Mouse (Mus musculus) gastrocnemius, postnatal 25 days (tissue): ENCODE measurements around the gene Eme1. TPM values are rescaled to one million over a fixed set of nuclear protein-coding genes. Genes with fewer than 3 reads are reported as not detected.
A peak's percentile ranks its signal among the peaks of the same experiment; 100 is the strongest.

Experiments used
- DNase-seq: peaks from one replicate; pipeline ENCODE4 v3.0.0; 2022
- total RNA-seq, 2 experiments: library from RNA; stranded (reverse); gene quantifications; 1 replicate in 1 of 2; 2 replicates in 1 of 2; pipeline ENCODE4 v1.2.3; 2021

Gene Eme1
- total RNA-seq, 2 experiments from 2014 or later = 0.48 TPM; not detected in 1

GRCm38 (mm10) chr11:94598437-94599120, 55.2 kb downstream of the Eme1 start:
- no peak for DNase-seq

DNA sequence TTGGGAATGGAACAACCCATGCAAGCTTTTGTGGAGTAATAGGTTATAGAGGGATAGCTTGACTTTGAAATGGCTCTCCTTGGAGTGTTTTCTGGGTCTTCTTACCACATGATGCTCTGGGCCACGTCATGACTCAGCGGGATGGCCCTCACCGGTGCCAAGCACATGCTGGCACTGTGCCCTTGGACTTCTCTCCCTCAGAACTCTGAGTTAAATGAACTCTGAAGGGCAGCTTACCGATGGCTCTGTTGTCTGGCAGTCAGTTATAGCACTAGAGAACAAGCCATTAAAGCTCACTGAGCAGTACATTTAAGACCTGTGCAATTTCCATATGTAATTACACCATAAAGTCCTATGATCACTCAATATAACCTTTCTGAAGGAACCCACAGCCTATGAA, 56.4 kb downstream of the Eme1 start:
- peak; percentile 19 for DNase-seq

DNA sequence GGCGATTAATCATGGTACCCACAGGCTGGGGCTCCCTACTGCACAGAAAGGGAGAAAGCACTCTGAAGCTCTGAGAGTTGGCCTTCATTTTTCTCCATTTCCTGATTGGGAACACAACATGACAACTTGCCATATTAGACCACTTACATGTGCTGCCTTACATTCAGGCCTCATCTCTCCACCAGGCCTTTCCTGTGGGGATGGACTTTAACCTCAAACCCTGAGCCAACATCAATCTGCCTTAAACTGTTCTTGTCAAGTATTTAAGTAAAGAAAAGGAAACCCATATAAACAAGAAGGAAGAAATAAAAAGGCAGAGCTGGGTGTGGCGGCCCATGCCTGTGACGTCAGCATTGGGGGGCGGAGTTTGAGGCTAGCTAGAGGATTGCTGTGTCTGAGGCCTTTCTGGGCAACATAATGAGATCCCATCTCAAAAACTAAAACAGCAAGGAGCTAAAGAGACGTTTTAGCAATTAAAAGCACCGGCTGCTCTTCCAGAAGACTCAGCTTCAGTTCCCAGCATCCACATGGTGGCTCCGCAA, 57.4 kb downstream of the Eme1 start:
- DNase-seq = no peak

Other genes starting within 250 kb of the Eme1 start
- gene Cacna1g, start 179.8 kb downstream of the Eme1 start, total RNA-seq = 1 to 10 TPM; 2.0 to 3.2 TPM
- gene Spata20, start 167.8 kb downstream of the Eme1 start, total RNA-seq = not detected
- under 1 TPM; 0.08 to 0.43 TPM for gene Epn3, start 154.0 kb downstream of the Eme1 start, total RNA-seq
- not detected for gene Mycbpap, start 132.2 kb downstream of the Eme1 start, total RNA-seq
- 1 to 10 TPM; 2.6 to 4.1 TPM for gene Rsad1, start 104.7 kb downstream of the Eme1 start, total RNA-seq
- 10 to 100 TPM in 1 of 2 experiments, 1 to 10 TPM in 1; 5.4 to 17.5 TPM for gene Chad, start 88.9 kb downstream of the Eme1 start, total RNA-seq
- 1 to 10 TPM; 1.6 to 3.3 TPM for gene Acsf2, start 52.1 kb downstream of the Eme1 start, total RNA-seq
- gene Lrrc59, start 24.2 kb downstream of the Eme1 start, total RNA-seq = 10 to 100 TPM; 32.5 to 34.9 TPM
- 10 to 100 TPM; 52.9 to 56.8 TPM for gene Mrpl27, start 197 bp downstream of the Eme1 start, total RNA-seq
- gene Xylt2, start 23.6 kb upstream of the Eme1 start, total RNA-seq = 1 to 10 TPM; 4.0 to 5.1 TPM
- not detected for gene Gm11541, start 50.5 kb upstream of the Eme1 start, total RNA-seq
- 1 to 10 TPM in 1 of 2 experiments, under 1 TPM in 1; 0.67 to 1.1 TPM for gene Cdc34b, start 87.8 kb upstream of the Eme1 start, total RNA-seq
- gene Tmem92, start 128.7 kb upstream of the Eme1 start, total RNA-seq = not detected